Comparison of ENCODE assay signal across 31 mouse cellular contexts in genomic region chr14:77536592-77536991, GRCm38 (mm10).
DNase-seq lines count a peak whose midpoint lies in the region; ATAC-seq and TF ChIP-seq lines count a peak whose summit lies in the region.
"Had no signal": no experiment of that assay in that cellular context is flagged by ENCODE, and none has a peak within 500 bp of the region (broad histone marks: within the 10 kb centered on the region; RNA-seq: fewer than 3 reads in every experiment).

No protein-coding gene starts in this region.

- H3K9me3 ChIP-seq in kidney, embryonic 14.5 days (ENCODE audit: control insufficient read depth, low read length) = no peaks in the 10 kb centered on the region
- H3K9me3 ChIP-seq: embryonic facial prominence, embryonic 10.5 days; embryonic facial prominence, embryonic 13.5 days; forebrain, embryonic 12.5 days; forebrain, embryonic 15.5 days; heart, embryonic 12.5 days; heart, embryonic 15.5 days; hindbrain, embryonic 10.5 days; hindbrain, embryonic 13.5 days; intestine, embryonic 15.5 days had no signal

- no peak overlapping the region for H3K4me3 ChIP-seq in heart, adult 2 months
- H3K4me3 ChIP-seq in bone marrow macrophage, adult 2 months (ENCODE audit: insufficient read depth, low read length) = no peak overlapping the region
- no peak overlapping the region for H3K4me3 ChIP-seq in kidney, embryonic 14.5 days (ENCODE audit: low read length)
- H3K4me3 ChIP-seq: embryonic facial prominence, embryonic 10.5 days; embryonic facial prominence, embryonic 13.5 days; erythroblast, embryonic 14.5 days; forebrain, embryonic 12.5 days; forebrain, embryonic 15.5 days; gastrocnemius, adult 2 months; heart, embryonic 12.5 days; heart, embryonic 15.5 days; hindbrain, embryonic 10.5 days; hindbrain, embryonic 13.5 days; intestine, embryonic 15.5 days had no signal

- no peak for TF ChIP-seq CTCF in heart, adult 2 months (IDR thresholded peaks at IDR 0.05)
- TF ChIP-seq CTCF in bone marrow macrophage, adult 2 months (IDR thresholded peaks at IDR 0.05; ENCODE audit: low read depth, low read length) = no peak

- no peaks in the 10 kb centered on the region for H3K4me1 ChIP-seq in heart, adult 2 months (ENCODE audit: control insufficient read depth, insufficient read depth, low read length)
- H3K4me1 ChIP-seq in bone marrow macrophage, adult 2 months (ENCODE audit: control insufficient read depth, insufficient read depth, low read length) = peaks cover 20% of the 10 kb centered on the region
- H3K4me1 ChIP-seq in kidney, embryonic 14.5 days (ENCODE audit: control insufficient read depth, insufficient read depth, low read length) = no peaks in the 10 kb centered on the region
- H3K4me1 ChIP-seq: embryonic facial prominence, embryonic 10.5 days; embryonic facial prominence, embryonic 13.5 days; forebrain, embryonic 12.5 days; heart, embryonic 12.5 days; heart, embryonic 15.5 days; hindbrain, embryonic 10.5 days; intestine, embryonic 15.5 days had no signal

- no peak for TF ChIP-seq POLR2A in heart, adult 2 months (IDR thresholded peaks at IDR 0.05; ENCODE audit: insufficient read depth, low read depth, low read length)
- TF ChIP-seq POLR2A in bone marrow macrophage, adult 2 months (IDR thresholded peaks at IDR 0.05; ENCODE audit: borderline replicate concordance, low read depth, low read length) = no peak

- TF ChIP-seq EP300 in heart, adult 2 months (IDR thresholded peaks at IDR 0.05; ENCODE audit: insufficient read depth, low read depth, low read length) = no peak

- intact Hi-C loops in heart, adult 2 months (cut with DNase I) = no loop called here

- ATAC-seq in common myeloid progenitor, adult 5-6 weeks (replicated peaks; ENCODE audit: low read depth, poor library complexity, severe bottlenecking) = 0 out of 2 replicates have a peak, but pooled peaks have one; percentile 20
- peak; percentile 32 for ATAC-seq in megakaryocyte, adult 5-6 weeks (ENCODE audit: poor library complexity, severe bottlenecking)
- ATAC-seq in kidney, embryonic 14.5 days (ENCODE audit: low FRiP score, low TSS enrichment) = no peak
- ATAC-seq: forebrain, embryonic 15.5 days; hindbrain, embryonic 16.5 days; intestine, embryonic 15.5 days; Patski had no signal

- H3K36me3 ChIP-seq in heart, adult 2 months (ENCODE audit: control insufficient read depth, insufficient read depth, low read length) = no peaks in the 10 kb centered on the region
- H3K36me3 ChIP-seq in kidney, embryonic 14.5 days (ENCODE audit: control insufficient read depth, insufficient read depth, low read length) = no peaks in the 10 kb centered on the region
- H3K36me3 ChIP-seq: embryonic facial prominence, embryonic 10.5 days; embryonic facial prominence, embryonic 13.5 days; forebrain, embryonic 12.5 days; forebrain, embryonic 15.5 days; G1E; heart, embryonic 12.5 days; heart, embryonic 15.5 days; hindbrain, embryonic 10.5 days; hindbrain, embryonic 13.5 days; intestine, embryonic 15.5 days had no signal

- H3K27ac ChIP-seq in heart, adult 2 months = no peak overlapping the region
- H3K27ac ChIP-seq in bone marrow macrophage, adult 2 months (ENCODE audit: insufficient read depth, low read depth, low read length) = peak overlapping the region; percentile 49
- H3K27ac ChIP-seq in kidney, embryonic 14.5 days (ENCODE audit: low read depth, low read length) = no peak overlapping the region
- H3K27ac ChIP-seq: embryonic facial prominence, embryonic 10.5 days; embryonic facial prominence, embryonic 13.5 days; forebrain, embryonic 12.5 days; forebrain, embryonic 15.5 days; gastrocnemius, adult 2 months; heart, embryonic 15.5 days; hindbrain, embryonic 10.5 days; hindbrain, embryonic 13.5 days; intestine, embryonic 15.5 days had no signal

- H3K4me2 ChIP-seq in kidney, embryonic 14.5 days (replicated peaks; ENCODE audit: low read depth, low read length) = no peak overlapping the region
- H3K4me2 ChIP-seq: embryonic facial prominence, embryonic 13.5 days; forebrain, embryonic 12.5 days; forebrain, embryonic 15.5 days; heart, embryonic 12.5 days; heart, embryonic 15.5 days; hindbrain, embryonic 13.5 days; intestine, embryonic 15.5 days had no signal

- peak; percentile 25 for DNase-seq in heart, adult 11 months
- no peak for DNase-seq in heart, adult 2 months
- DNase-seq in adrenal gland, adult 2 months = no peak
- DNase-seq: adrenal gland, postnatal 14 days; B cell, adult 2 months; cerebellum, adult 2 months; cerebellum, adult 9-11 months; cerebellum, postnatal 25 days; embryo, embryonic 11 days; gastrocnemius, adult 2 months; gastrocnemius, postnatal 14 days; heart, postnatal 10 days; heart, postnatal 36 days had no signal

- no peaks in the 10 kb centered on the region for H3K79me2 ChIP-seq in heart, adult 2 months (replicated peaks; ENCODE audit: control insufficient read depth, insufficient read depth, low read length)

- H3K27me3 ChIP-seq in heart, adult 2 months (ENCODE audit: control insufficient read depth, insufficient read depth, low read length) = no peaks in the 10 kb centered on the region
- no peaks in the 10 kb centered on the region for H3K27me3 ChIP-seq in kidney, embryonic 14.5 days (ENCODE audit: control insufficient read depth, insufficient read depth, low read length)
- H3K27me3 ChIP-seq: CH12.LX; embryonic facial prominence, embryonic 13.5 days; forebrain, embryonic 12.5 days; forebrain, embryonic 15.5 days; heart, embryonic 12.5 days; heart, embryonic 15.5 days; hindbrain, embryonic 13.5 days; intestine, embryonic 15.5 days; Patski had no signal

- no peak overlapping the region for H3K9ac ChIP-seq in heart, adult 2 months (ENCODE audit: low read depth, low read length)
- no peak overlapping the region for H3K9ac ChIP-seq in kidney, embryonic 14.5 days (ENCODE audit: low read depth, low read length)
- H3K9ac ChIP-seq: embryonic facial prominence, embryonic 13.5 days; forebrain, embryonic 12.5 days; forebrain, embryonic 15.5 days; heart, embryonic 12.5 days; heart, embryonic 15.5 days; hindbrain, embryonic 13.5 days; intestine, embryonic 15.5 days had no signal

- WGBS in heart, adult 2 months = 67% methylated on average over 2 of the region's 2 CpGs
- WGBS in kidney, embryonic 14.5 days = 88% methylated on average over 2 of the region's 2 CpGs
